Mouse (Mus musculus) v-Abl transformed pro-B cells (cell line): ENCODE measurements around the gene Gimap8.
"Not testable (repeated sequence)": the region's sequence is repeated elsewhere in the genome, so short reads cannot be mapped to it uniquely, and the experiment has no call there.

Experiments used
- in situ Hi-C, 2 experiments: fragments of 400-800 bp; cut with MboI; formaldehyde crosslinking; loops; one replicate each; pipeline ENCODE4 v1.15.1; 2025; ENCODE audit not compliant: unreplicated experiment in 2 of 2

The Gimap8 gene

DNA sequence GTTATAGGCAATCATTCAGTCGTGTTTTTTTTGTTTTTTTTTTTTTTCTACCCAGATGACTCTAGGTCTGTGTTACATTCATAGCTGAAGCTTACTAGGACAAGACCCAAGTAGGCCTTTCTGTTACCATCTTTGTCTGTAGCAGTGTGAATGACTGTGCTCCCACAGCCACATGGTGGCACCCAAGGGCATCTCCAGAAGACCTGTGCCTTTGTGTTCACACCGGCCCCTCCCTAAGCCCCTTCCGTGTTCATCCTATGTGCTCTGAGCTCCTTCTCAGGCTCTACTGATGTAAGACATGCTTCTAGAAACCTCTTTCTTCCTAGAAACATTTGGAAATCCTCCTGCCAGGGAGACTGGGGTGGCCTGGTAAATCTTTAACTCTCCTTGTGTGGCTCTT is at the start of gene Gimap8:
Gene Gimap8, plus strand, starts transcription at position 240 of the 400 bp plus-strand sequence.
- in situ Hi-C loops = loop anchor here (5.0 to 25.0 kb wide), 9 partner anchors 45 to 740 kb away; partner anchors contain the start of genes Gimap3 (in 2 of the 2), Gimap5 (in 1 of the 2), Gpnmb (in 1 of the 2) and Stk31 (in 1 of the 2)

DNA sequence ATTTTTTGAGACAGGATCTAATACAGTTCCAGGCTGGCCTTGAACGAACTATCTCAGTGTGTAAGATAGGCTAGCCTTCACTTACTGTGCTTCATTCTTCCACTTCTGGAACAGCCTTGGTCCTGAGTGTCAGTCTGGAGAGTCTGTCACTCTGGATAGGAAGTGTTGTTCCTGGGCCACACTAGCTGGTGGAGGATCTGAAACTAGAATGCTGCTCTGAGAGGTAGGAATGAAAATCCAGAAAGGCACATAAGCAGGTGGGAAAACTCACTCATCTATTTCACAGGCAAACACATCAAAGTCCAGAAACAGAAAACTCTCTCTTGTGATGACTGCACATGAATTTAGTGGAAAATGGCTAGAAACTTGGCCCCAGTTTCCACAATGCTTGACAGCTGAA is 46.4 kb upstream of the Gimap8 start:
- in situ Hi-C loops = no loop called here

DNA sequence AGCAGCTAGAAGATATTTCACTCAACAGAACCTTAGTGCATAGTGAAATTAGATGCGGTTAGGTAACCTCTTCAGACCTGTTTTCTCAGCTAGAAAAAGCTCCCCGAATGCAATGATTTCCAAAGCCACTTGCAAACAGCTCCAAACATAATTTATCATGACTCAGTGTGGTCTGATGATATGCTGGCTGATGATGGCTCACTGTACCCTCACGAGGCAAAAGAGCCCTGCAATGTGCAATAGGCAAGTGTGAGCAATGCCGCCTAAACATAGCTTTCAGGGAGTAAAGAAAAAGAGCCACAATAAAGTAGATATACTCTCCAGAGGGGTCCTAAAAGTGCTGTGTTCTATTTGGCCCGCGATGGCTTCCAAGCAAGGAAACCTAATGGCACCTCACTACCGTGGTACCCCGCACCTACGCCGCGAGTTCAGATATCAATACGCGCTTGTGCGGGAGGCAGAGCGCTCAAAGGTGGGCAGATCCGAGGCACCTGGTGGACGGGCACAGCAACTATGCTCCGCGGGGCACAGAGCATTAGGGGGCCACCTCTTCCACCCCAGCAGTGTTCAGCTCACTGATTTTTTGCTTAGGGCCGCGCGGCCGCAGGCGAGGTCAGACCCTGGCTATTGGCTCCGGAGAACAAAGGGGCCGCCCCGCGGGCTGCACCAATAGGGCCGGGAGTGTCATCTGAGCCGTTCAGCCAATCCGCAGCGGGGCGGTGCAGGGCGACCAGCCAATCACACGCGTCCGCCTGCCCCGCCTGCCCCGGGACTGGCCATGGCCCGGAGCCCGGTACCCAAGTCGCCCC is 45.6 kb upstream of the Gimap8 start, which contains the start of gene Zfp775:
Gene Zfp775, plus strand, starts transcription at position 793 of the 809 bp plus-strand sequence.
- in situ Hi-C loops = no loop called here

DNA sequence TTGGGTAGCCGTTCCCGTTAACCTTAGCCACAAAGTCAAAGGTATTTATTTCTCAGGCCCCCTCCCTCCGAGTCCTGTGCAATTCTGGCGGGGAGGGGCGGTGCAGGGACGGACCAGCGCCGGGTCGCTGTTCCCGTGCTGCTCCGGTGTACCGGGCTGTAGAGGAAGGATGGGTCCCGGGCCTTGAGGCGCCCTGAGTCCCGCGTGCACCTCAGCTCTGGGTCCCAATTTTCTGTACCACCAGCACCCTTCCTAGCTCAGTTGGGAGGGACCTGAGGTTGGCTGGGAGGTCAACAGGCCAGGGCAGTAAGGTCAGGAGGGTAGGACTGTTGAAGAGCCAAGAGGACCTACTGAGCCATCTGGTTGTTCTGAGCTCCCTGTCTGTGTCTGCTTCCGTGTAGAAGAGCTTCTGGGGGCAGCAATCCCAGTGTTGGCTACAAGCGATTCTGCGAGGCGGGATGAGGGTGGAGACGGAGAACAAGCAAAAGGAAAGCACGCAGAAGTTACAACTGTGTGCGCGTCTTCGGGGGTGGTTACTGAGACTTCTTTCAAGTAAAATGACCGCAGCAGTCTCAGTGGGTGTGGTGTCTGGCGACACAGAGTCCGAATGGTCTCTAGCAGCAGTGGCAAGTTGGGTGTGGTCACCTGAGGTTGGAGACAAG is 44.8 kb upstream of the Gimap8 start:
- in situ Hi-C loops = no loop called here

DNA sequence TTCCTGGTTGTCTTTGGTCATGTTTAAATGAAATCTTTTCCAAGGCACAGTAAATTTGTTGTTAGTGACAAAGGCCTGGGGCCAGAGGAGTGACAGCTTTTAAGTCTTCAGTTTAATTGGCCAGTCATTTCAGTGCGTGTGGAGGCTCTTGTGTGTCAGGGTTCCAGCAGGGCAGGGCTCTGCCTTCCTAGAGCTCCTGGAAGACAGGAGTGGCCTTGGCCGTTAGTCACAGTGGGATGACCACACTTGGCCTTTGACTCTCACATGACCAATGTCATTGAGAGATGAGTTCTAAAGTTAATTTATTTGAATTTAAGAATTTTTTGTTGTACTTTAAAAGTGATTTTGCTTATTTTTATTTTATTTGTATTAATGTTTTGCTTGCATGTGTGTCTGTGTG is 38.9 kb upstream of the Gimap8 start:
- in situ Hi-C loops = no loop called here

DNA sequence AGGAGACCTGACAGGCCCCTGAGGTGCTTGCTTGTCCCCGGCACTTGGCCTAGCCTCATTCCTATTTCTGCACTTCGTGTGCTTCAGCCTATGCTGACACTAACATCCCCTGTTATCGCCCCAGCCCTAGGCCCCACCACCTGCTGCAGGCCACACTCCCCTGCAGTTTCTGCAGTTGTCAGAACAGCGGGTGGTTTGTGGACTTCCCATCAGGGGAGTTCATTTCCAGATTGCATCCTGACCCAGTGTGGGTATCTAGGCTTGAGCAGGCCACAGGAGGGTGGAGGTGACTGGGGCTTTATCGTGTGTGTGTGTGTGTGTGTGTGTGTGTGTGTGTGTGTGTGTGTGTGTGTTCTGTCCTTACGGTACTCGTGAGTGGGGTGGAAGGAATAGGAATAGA is 37.5 kb upstream of the Gimap8 start:
- in situ Hi-C loops = no loop called here

DNA sequence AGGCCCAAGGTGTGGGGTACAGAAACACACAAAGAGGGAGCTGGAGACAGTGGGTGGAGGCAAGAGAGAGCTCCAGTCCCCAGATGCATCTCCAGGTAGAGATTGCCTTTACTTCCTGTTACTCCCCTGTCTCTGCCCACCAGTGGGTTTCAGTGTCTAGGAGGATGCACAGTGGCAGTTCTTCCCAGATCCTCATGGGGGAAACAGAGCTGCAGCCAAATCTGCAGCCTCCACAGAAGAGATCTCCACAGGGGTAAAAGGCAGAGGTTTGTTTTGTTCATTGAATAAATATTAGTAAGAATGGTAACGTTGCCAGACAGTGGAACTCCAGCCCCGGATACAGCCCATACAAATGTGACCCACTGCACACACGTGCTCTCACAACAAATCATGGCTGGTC is 36.4 kb upstream of the Gimap8 start:
- in situ Hi-C loops = no loop called here

DNA sequence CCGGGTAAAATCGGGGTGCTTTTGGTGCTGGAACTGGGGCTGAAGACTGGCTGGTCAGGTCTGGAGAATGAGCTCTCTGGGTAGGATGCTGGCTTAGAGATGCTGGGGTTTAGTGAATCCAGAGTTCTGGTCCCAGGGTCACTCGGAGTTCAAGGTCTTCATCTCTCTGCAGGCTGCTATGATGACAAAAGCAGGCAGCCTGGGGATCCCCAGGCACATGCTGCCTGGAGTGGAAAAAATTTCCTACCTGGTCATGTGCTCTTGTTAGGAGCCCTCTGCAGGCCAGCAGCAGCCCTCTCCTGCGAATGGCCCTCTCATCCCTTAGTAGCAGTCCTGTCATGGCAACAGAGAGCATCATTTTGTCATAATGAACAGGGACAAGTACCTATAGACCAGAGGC is 33.6 kb upstream of the Gimap8 start:
- in situ Hi-C loops = no loop called here

DNA sequence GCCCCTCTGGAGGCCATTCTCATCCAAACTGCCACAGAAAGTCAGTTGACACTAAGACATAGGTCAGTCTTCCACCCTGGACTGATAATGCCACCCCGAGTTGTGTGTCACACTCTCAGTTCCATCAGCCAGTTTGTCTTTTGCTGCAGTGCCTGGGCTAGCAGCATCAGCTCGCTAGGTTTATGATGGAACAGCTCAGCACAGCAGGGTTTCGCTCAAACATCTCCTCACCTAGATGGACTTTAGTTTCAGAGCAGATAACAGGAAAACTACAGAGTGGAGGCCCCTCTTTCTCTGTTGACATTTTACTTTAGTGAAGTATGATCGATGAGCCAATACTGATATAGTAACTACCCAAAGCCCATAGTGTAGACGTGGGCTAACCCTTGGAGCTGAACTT is 32.3 kb upstream of the Gimap8 start:
- in situ Hi-C loops = no loop called here

DNA sequence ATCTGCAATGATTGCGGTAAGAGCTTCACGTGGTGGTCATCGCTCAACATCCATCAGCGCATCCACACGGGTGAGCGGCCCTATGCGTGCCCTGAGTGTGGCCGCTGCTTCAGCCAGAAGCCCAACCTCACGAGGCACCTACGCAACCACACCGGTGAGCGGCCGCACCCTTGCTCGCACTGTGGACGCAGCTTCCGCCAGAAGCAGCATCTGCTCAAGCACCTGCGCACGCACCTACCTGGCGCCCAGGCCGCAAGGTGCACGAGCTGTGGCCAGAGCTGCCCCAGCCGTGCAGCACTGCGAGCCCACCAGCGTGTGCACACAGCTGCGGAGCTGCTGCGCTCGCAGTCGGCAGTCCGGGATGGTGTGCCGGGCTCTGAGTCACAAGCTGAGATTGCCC is 27.0 kb upstream of the Gimap8 start:
- in situ Hi-C loops = no loop called here

DNA sequence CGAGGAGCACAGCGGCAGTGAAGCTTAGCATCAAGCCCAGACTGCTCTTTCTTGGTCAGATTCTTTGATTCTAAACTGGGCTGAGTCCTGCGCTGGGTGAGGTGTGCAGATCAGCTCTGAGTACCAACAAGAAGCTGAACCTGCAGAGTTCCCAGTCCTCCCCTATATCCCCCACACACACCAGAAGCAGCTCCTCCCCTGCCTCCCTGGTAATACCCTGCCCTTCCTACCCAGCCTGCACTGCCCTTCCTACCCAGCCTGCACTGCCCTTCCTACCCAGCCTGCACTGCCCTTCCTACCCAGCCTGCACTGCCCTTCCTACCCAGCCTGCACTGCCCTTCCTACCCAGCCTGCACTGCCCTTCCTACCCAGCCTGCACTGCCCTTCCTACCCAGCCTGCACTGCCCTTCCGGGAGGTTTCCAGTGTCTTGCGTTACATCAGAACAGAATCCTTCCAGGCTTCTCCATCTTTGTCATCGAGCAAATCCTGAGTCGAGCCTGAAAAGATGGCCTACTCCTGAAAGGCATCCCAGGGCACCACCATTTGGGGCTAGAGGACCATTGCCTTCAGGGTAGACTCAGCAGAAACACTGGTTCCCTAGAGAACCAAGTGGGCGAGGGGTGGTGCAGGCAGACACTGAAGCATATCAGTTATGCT is 24.7 kb upstream of the Gimap8 start:
- in situ Hi-C loops = not testable (repeated sequence)

DNA sequence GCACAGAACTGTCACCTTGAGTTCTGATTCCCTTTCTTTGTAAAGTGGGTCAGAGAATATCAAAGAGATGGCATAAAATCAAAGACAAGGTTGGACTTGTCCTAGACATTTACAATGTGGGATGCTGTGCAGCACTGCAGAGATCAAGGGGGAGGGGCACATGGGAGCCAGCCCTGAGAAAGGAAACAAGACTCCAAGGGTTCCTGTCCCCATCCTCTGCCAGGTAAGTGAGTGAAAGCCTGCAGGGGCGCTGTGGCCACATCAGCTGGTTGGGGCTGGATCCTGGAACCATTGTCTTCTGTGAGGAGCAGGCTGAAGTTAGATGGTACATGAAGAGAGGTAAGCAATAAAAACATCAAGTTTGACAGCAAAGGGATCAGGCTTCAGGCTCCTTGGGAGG is 23.6 kb upstream of the Gimap8 start:
- in situ Hi-C loops = no loop called here

DNA sequence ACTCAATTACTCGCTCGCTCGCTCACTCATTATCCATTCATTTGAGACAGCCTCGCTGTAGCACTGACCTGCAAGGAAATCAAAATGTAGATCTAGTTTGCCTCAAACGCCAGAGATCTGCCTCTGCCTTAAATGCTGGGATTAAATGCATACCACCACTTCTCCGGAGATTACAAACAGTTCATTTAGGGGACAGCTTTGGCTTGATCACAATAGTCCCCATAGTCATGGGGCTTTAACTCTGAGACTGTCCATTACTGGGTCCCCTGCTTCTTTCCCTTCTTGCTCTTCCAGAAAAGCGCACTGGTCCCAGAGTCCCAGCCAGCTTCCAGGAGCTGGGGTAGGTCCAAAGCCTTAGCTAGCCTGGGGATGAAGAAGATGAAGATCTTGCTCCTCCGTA is 20.6 kb upstream of the Gimap8 start, which contains the start of gene AI854703:
Gene AI854703, plus strand, starts transcription at position 301 of the 400 bp plus-strand sequence.
- in situ Hi-C loops = loop anchor here (25.0 kb wide), 2 partner anchors 411 to 761 kb away; partner anchors contain the start of genes Gpnmb (in 1 of the 2) and Stk31 (in 1 of the 2)

DNA sequence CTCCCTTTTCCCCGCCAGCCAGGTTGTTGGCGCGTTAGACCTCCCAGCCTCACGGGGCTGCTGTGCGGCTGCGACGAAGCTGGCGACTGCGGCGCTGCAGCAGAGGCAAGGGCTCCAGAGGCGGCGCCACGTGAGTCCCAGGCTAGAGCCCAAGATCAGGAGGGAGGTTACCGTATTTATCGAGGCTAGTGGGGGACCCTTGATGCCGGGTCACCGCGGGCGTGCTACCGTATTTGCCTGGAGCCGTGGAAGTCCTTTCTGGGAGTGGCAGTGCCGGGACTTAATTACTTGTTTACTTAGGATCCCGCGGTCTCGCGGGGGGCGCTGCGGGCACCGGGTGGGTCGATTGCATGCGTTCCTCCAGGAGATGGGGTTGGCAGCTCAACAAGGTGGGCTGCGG is 20.1 kb upstream of the Gimap8 start:
- in situ Hi-C loops = loop anchor here (25.0 kb wide), 2 partner anchors 410 to 760 kb away; partner anchors contain the start of genes Gpnmb (in 1 of the 2) and Stk31 (in 1 of the 2)

DNA sequence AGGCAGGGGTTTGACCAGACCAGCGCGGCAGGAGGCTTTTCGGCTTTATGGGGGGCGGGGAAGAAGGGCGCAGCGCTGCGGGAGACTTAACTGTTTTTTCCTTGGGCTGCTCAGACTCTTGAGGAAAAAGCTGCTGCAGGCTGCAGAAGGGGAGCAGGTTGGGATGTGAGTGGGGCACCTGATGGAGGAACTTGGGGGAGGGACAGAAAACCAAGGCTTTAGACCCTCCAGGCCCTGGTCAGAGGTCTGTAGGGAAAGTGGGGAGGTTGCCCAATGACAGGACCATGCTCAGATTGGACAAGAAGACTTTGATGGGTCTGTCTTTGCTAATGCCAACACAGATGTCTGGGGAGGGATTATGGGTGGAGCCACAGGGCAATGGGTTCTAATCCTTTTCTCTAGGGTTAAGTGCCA is 19.5 kb upstream of the Gimap8 start:
- in situ Hi-C loops = loop anchor here (25.0 kb wide), 2 partner anchors 410 to 760 kb away; partner anchors contain the start of genes Gpnmb (in 1 of the 2) and Stk31 (in 1 of the 2)

DNA sequence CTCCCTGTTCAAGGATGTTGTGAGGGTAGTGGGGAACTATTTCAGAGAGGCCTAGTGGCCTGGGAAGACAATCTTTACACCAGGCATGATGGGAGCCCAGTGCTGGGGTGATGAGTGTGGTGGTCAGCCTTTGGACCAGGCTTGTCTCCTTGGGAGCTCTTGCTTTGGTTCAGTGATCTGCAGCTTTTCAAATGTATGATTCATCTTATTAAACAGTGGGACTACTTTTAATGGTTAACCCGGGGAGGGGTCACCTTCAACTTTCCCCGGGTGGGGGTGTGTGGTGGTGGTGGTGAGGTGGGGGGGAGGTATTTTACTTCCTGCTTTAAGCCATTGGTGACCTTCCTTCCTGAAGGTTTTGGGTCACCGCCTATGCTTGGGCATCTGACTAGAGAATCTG is 18.7 kb upstream of the Gimap8 start:
- in situ Hi-C loops = loop anchor here (25.0 kb wide), 2 partner anchors 409 to 759 kb away; partner anchors contain the start of genes Gpnmb (in 1 of the 2) and Stk31 (in 1 of the 2)

DNA sequence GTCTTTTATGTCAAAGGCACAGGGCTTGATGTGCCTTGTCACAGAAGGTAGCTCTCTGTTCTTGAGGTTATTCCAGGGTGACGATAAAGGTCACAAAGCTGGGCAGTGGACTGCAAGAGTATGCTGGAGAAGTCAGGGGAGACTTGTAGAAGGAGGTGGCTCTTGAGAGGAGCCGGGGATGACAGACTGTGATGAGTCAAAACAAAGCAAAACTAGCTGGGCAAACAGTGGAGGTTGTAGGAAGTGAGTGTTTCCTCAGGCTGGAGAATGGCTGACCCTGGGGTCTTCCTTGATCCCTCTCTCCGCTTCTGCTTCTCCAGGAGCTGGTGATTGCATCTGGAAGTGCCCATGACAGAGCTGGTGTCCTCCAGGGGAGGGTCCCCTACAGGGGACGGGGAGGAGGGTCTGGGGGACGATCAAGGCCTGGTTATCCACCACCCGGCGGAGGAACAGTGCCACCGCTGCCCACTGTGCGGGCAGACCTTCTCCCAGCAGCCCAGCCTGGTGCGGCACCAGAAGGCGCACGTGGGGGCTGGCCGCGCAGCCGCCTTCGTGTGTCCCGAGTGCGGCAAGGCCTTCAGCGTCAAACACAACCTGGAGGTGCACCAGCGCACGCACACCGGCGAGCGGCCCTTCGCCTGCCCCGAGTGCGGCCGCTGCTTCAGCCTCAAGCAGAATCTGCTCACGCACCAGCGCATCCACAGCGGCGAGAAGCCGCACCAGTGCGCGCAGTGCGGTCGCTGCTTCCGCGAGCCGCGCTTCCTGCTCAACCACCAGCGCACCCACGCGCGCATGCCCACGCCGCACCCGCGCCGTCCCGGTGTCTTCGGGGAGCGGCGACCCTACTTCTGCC is 18.0 kb upstream of the Gimap8 start:
- in situ Hi-C loops = loop anchor here (25.0 kb wide), 2 partner anchors 408 to 758 kb away; partner anchors contain the start of genes Gpnmb (in 1 of the 2) and Stk31 (in 1 of the 2)

DNA sequence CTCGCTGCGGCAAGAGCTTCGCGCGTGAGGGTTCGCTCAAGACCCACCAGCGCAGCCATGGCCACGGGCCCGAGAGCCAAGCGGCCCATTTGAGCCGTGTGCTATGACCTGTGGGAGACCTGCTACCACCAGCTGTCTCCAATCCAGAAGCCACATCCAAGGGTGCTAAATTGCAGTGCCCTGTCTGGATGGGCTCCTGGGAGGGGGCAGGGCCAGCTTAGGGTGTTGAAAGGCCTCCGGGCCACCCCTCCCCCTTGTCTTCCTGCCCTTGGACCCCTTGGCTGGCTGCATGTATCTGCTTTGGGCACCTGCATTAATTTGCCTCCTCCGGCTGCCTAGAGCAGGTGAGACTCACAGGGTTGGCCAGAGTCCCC is 17.4 kb upstream of the Gimap8 start:
- in situ Hi-C loops = loop anchor here (10.0 to 25.0 kb wide), 4 partner anchors 408 to 765 kb away; partner anchors contain the start of genes Stk31 (in 2 of the 2) and Gpnmb (in 1 of the 2)

DNA sequence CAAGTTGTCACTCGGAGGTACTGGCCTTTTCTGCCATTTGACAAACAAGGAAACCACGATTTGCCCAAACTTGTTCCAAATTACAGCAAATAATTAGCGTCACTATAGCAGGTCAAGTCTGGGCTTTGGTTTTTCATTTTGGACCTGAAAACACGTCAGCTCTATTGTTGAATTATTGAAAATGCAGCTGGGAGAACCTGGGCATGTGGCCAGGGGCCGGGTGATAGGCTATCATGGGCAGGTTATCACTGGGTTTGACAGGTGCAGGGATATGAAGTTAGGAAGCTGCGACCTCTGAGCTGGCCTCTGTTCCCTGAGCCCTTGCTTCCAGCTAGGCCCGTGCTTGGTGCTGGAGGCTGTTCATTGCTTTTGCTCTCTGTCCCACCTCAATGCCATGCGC is 16.2 kb upstream of the Gimap8 start:
- in situ Hi-C loops = loop anchor here (10.0 to 25.0 kb wide), 4 partner anchors 406 to 764 kb away; partner anchors contain the start of genes Stk31 (in 2 of the 2) and Gpnmb (in 1 of the 2)
